Mouse (Mus musculus): ENCODE data around the gene Matk. TPM values are rescaled to one million over a fixed set of nuclear protein-coding genes. Genes with fewer than 3 reads are reported as not detected.
"Not testable (repeated sequence)": the region's sequence is repeated elsewhere in the genome, so short reads cannot be mapped to it uniquely, and the experiment has no call there.

The Matk gene
- 2.0 and 2.2 TPM in 2 replicates for polyA plus RNA-seq (2016; fragmentation: Nextera tagmentation; extraction: Ambion mirVana)

- Histone ChIP-seq H3K36me3 (no peaks in the 10 kb centered on the region), H3K9ac (no peak within 1 kb of the TSS), H3K4me2 (no peak within 1 kb of the TSS), H3K4me1 (peaks cover 14% of the 10 kb centered on the region), H3K27ac (no peak within 1 kb of the TSS), H3K4me3 (no peak within 1 kb of the TSS), H3K9me3 (replicated peaks) (no peaks in the 10 kb centered on the region), H3K27me3 (replicated peaks) (peaks cover 78% of the 10 kb centered on the region)
- WGBS (ENCODE audit: insufficient replicate concordance): 12% methylated on average over 44 of the region's 44 CpGs
- no peak for ATAC-seq
Measured at GRCm38 (mm10) chr10:81252424-81253419, at the start of gene Matk. Gene Matk (plus strand): TSS chr10:81252935.

- no peak overlapping the region for H3K4me2 ChIP-seq
- H3K9me3 ChIP-seq (replicated peaks): no peaks in the 10 kb centered on the region
- no peak overlapping the region for H3K9ac ChIP-seq
- peaks cover 53% of the 10 kb centered on the region for H3K27me3 ChIP-seq (replicated peaks)
- peak; percentile 85 for ATAC-seq
- H3K36me3 ChIP-seq: no peaks in the 10 kb centered on the region
- H3K4me1 ChIP-seq: peaks cover 29% of the 10 kb centered on the region
- no peak overlapping the region for H3K4me3 ChIP-seq
- WGBS (ENCODE audit: insufficient replicate concordance): 31% methylated on average over 8 of the region's 8 CpGs
- H3K27ac ChIP-seq: peak overlapping the region; percentile 52
Measured at GRCm38 (mm10) chr10:81202978-81203720, 49.6 kb upstream of the Matk start.

DNA sequence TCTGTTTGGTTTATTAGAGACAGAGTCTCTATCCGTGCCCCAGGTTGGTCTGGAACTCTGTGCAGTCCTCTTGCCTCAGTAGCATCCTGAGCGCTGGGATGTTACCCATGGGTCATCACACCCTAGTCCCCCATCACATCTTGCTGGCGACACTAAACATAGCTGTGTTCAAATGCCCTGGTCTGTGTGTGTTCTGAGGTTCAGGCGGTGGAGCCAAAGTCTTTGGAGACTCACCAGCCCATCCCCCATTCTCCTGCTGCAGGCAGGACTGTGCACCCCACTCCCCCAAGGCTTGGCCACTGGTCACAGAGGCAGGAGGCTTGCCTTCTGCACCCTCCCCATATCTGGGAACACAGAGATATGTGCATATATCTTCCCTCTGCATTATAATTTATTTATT lies 48.6 kb upstream of the Matk start:
- Histone ChIP-seq H3K4me2 (no peak overlapping the region), H3K27ac (no peak overlapping the region), H3K4me3 (no peak overlapping the region), H3K4me1 (peaks cover 29% of the 10 kb centered on the region), H3K27me3 (replicated peaks) (peaks cover 50% of the 10 kb centered on the region), H3K36me3 (no peaks in the 10 kb centered on the region), H3K9ac (no peak overlapping the region), H3K9me3 (replicated peaks) (no peaks in the 10 kb centered on the region)
- WGBS (ENCODE audit: insufficient replicate concordance): 53% methylated on average over 4 of the region's 4 CpGs
- ATAC-seq: no peak

- no peak for ATAC-seq
- Histone ChIP-seq H3K36me3 (no peaks in the 10 kb centered on the region), H3K4me3 (no peak overlapping the region), H3K4me2 (no peak overlapping the region), H3K9ac (no peak overlapping the region), H3K4me1 (no peaks in the 10 kb centered on the region), H3K27ac (no peak overlapping the region), H3K27me3 (replicated peaks) (peaks cover 47% of the 10 kb centered on the region), H3K9me3 (replicated peaks) (peaks cover 5% of the 10 kb centered on the region)
- WGBS (ENCODE audit: insufficient replicate concordance): 84% methylated on average over 5 of the region's 5 CpGs
Measured at GRCm38 (mm10) chr10:81210154-81210553, 42.6 kb upstream of the Matk start.

GRCm38 (mm10) chr10:81216260-81216659 lies 36.5 kb upstream of the Matk start:
- no peaks in the 10 kb centered on the region for H3K4me1 ChIP-seq
- H3K27ac ChIP-seq: no peak overlapping the region
- no peaks in the 10 kb centered on the region for H3K36me3 ChIP-seq
- no peak overlapping the region for H3K9ac ChIP-seq
- H3K27me3 ChIP-seq (replicated peaks): peaks cover 45% of the 10 kb centered on the region
- no peak overlapping the region for H3K4me3 ChIP-seq
- no peak for ATAC-seq
- WGBS (ENCODE audit: insufficient replicate concordance): 58% methylated on average over 6 of the region's 6 CpGs
- no peak overlapping the region for H3K4me2 ChIP-seq
- no peaks in the 10 kb centered on the region; the same call in 1 of the 2 replicates for H3K9me3 ChIP-seq (replicated peaks)

DNA sequence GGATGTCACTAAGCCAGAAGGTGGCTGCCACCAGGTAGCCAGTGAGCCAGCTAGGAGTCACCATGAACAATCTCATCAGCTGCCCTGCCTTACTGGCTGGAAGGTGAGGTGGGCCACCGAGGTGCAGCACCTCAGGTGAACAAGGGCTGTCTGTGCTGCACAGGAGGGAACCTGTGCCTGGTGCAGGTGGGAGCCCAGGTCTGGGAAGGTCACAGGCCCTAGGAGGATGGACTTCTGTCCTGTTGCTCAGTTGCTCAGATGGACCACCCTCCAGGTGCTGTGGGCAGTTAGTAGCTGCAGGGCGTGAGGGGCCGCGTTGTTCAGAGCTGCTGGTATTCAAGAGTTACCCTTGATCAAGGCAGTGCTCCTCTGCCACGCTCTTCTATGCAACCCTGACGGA lies 35.9 kb upstream of the Matk start:
- H3K4me3 ChIP-seq: no peak overlapping the region
- H3K27me3 ChIP-seq (replicated peaks): peaks cover 48% of the 10 kb centered on the region
- 0 out of 2 replicates have a peak, but pooled peaks cover 3% of the 10 kb centered on the region for H3K4me1 ChIP-seq
- ATAC-seq: no peak
- no peak overlapping the region for H3K27ac ChIP-seq
- no peak overlapping the region for H3K4me2 ChIP-seq
- no peak overlapping the region for H3K9ac ChIP-seq
- no peaks in the 10 kb centered on the region for H3K36me3 ChIP-seq
- WGBS (ENCODE audit: insufficient replicate concordance): 72% methylated on average over 6 of the region's 6 CpGs
- H3K9me3 ChIP-seq (replicated peaks): no peaks in the 10 kb centered on the region; the same call in 1 of the 2 replicates

GRCm38 (mm10) chr10:81217267-81217666 lies 35.5 kb upstream of the Matk start:
- WGBS (ENCODE audit: insufficient replicate concordance): 4% methylated on average over 1 of the region's 1 CpGs

DNA sequence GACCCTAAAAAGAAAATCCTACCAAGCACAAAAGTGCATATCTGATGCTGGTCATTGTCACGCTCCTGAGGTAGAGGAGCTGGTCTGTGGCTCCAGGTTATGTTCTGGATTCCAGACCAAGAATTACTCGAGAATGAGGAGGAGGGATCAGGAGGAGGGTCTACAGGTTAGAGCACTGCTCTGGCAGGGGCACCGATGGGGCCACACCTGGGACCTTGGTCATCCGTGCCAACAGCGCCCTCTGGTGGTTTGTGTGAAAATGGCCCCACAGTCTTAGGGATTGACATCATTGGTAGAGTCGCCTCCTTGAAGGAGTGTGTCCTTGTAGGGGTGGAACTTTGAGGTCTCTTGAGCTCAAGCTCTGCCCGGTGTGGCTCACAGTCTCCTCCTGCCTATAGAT lies 34.8 kb upstream of the Matk start:
- ATAC-seq: peak; percentile 52
- WGBS (ENCODE audit: insufficient replicate concordance): 17% methylated on average over 7 of the region's 7 CpGs

More at GRCm38 (mm10) chr10:81217267-81217666, 35.5 kb upstream of the Matk start:
- H3K36me3 ChIP-seq; H3K9me3 ChIP-seq (replicated peaks); H3K4me2 ChIP-seq; H3K4me1 ChIP-seq; H3K27ac ChIP-seq; ATAC-seq; H3K4me3 ChIP-seq; H3K9ac ChIP-seq: not testable (repeated sequence)
- peaks cover 48% of the 10 kb centered on the region for H3K27me3 ChIP-seq (replicated peaks)

GRCm38 (mm10) chr10:81221402-81222015 lies 31.2 kb upstream of the Matk start:
- H3K27me3 ChIP-seq (replicated peaks): peaks cover 29% of the 10 kb centered on the region
- H3K36me3 ChIP-seq: no peaks in the 10 kb centered on the region
- ATAC-seq: no peak
- 56% methylated on average over 5 of the region's 5 CpGs for WGBS (ENCODE audit: insufficient replicate concordance)
- no peak overlapping the region for H3K9ac ChIP-seq
- no peak overlapping the region for H3K4me2 ChIP-seq
- no peaks in the 10 kb centered on the region for H3K9me3 ChIP-seq (replicated peaks)
- 0 out of 2 replicates have a peak, but pooled peaks cover 3% of the 10 kb centered on the region for H3K4me1 ChIP-seq
- no peak overlapping the region for H3K27ac ChIP-seq
- H3K4me3 ChIP-seq: no peak overlapping the region

More for the DNA sequence above, 34.8 kb upstream of the Matk start:
- H3K9ac ChIP-seq: no peak overlapping the region
- no peaks in the 10 kb centered on the region for H3K36me3 ChIP-seq
- H3K4me2 ChIP-seq: no peak overlapping the region
- 0 out of 2 replicates have a peak, but pooled peaks cover 3% of the 10 kb centered on the region for H3K4me1 ChIP-seq
- H3K9me3 ChIP-seq (replicated peaks): no peaks in the 10 kb centered on the region
- H3K27ac ChIP-seq: no peak overlapping the region
- H3K27me3 ChIP-seq (replicated peaks): peaks cover 44% of the 10 kb centered on the region
- H3K4me3 ChIP-seq: no peak overlapping the region

DNA sequence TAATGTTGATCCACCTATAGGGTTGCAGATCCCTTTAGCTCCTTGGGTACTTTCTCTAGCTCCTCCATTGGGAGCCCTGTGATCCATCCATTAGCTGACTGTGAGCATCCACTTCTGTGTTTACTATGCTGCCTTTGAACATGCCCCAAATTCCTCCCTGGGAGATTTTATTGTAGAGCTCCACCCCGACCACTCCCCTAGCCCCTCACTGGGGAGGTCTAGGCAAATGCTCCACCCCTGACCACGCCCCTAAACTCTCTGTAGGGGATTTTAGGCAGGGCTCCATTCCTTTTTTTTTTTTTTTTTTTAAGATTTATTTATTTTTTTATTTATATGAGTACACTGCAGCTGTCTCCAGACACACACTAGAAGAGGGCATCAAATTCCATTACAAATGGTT lies 29.0 kb upstream of the Matk start:
- not testable (repeated sequence) for H3K4me2 ChIP-seq; H3K4me3 ChIP-seq; H3K9ac ChIP-seq; H3K4me1 ChIP-seq; H3K9me3 ChIP-seq (replicated peaks); H3K27ac ChIP-seq; H3K36me3 ChIP-seq; ATAC-seq
- WGBS (ENCODE audit: insufficient replicate concordance): 34% methylated on average over 2 of the region's 2 CpGs
- peaks cover 36% of the 10 kb centered on the region for H3K27me3 ChIP-seq (replicated peaks)

GRCm38 (mm10) chr10:81229735-81230437 lies 22.8 kb upstream of the Matk start:
- H3K9ac ChIP-seq: no peak overlapping the region
- no peak overlapping the region for H3K4me2 ChIP-seq
- H3K4me3 ChIP-seq: no peak overlapping the region

More at GRCm38 (mm10) chr10:81229735-81230437, 22.8 kb upstream of the Matk start:
- 8% methylated on average over 20 of the region's 20 CpGs for WGBS (ENCODE audit: insufficient replicate concordance)
- H3K27me3 ChIP-seq (replicated peaks): peaks cover 65% of the 10 kb centered on the region
- H3K27ac ChIP-seq: no peak overlapping the region
- H3K4me1 ChIP-seq: peaks cover 24% of the 10 kb centered on the region
- no peaks in the 10 kb centered on the region for H3K9me3 ChIP-seq (replicated peaks)
- H3K36me3 ChIP-seq: no peaks in the 10 kb centered on the region
- ATAC-seq: no peak

All from liver, embryonic 12.5 days (tissue).